In genomic region chr3:52115421-52115820, GRCm38 (mm10) we compare ENCODE assay signal across 23 mouse cellular contexts. TPM values are rescaled to one million over a fixed set of nuclear protein-coding genes. Genes with fewer than 3 reads are reported as not detected.
A peak's percentile ranks its signal among the peaks of the same experiment; 100 is the strongest.
DNase-seq lines count a peak whose midpoint lies in the region; ATAC-seq and TF ChIP-seq lines count a peak whose summit lies in the region.
"Had no signal": no experiment of that assay in that cellular context is flagged by ENCODE, and none has a peak within 500 bp of the region (broad histone marks: within the 10 kb centered on the region; RNA-seq: fewer than 3 reads in every experiment).

No protein-coding gene starts in this region.

- DNase-seq in gastrocnemius, adult 18-20 months (ENCODE audit: low spot score) = peak; percentile 9
- DNase-seq in gastrocnemius, postnatal 14 days = no peak
- DNase-seq in kidney, adult 2 months = peak; percentile 12
- no peak for DNase-seq in kidney, postnatal 14 days
- peak; percentile 14 for DNase-seq in 3T3-L1 (ENCODE audit: low read depth, low spot score)
- peak; percentile 15 for DNase-seq in brain, adult 2 months (ENCODE audit: low read depth, low spot score)
- DNase-seq: adrenal gland, postnatal 25 days; cerebellum, adult 11-12 months; cerebellum, postnatal 25 days; embryo, embryonic 11 days; kidney, adult 9 months; kidney, postnatal 25 days; lung, embryonic 14.5 days; thymus, postnatal 36 days had no signal

- H3K4me3 ChIP-seq in kidney, adult 2 months (ENCODE audit: insufficient read depth, low read depth, low read length) = no peak overlapping the region
- H3K4me3 ChIP-seq: embryonic facial prominence, embryonic 15.5 days; heart, embryonic 15.5 days; layer of hippocampus, adult 2 months; limb, embryonic 15.5 days; midbrain, embryonic 15.5 days; stomach, embryonic 15.5 days had no signal

- no peak for ATAC-seq in megakaryocyte progenitor cell, adult 5-6 weeks (replicated peaks; ENCODE audit: poor library complexity)
- ATAC-seq: forebrain, embryonic 14.5 days; midbrain, embryonic 15.5 days had no signal

- no peak for TF ChIP-seq POLR2A in kidney, adult 2 months (IDR thresholded peaks at IDR 0.05; ENCODE audit: low read depth, low read length)

- WGBS in kidney, adult 2 months = 68% methylated on average over 9 of the region's 9 CpGs

- intact Hi-C loops in gastrocnemius, postnatal 14 days (cut with DNase I; ENCODE audit: low total_unique reads) = no loop called here

- H3K27ac ChIP-seq in kidney, adult 2 months (ENCODE audit: insufficient read depth, low read depth, low read length) = no peak overlapping the region
- H3K27ac ChIP-seq: embryonic facial prominence, embryonic 15.5 days; heart, embryonic 15.5 days; layer of hippocampus, adult 2 months; limb, embryonic 15.5 days; liver, embryonic 14.5 days; midbrain, embryonic 15.5 days; stomach, embryonic 15.5 days had no signal

- no peaks in the 10 kb centered on the region for H3K4me1 ChIP-seq in kidney, adult 2 months (ENCODE audit: control insufficient read depth, insufficient read depth, low read length)
- H3K4me1 ChIP-seq: heart, embryonic 15.5 days; midbrain, embryonic 15.5 days; stomach, embryonic 15.5 days had no signal

- TF ChIP-seq CTCF in kidney, adult 2 months (conservative IDR thresholded peaks at IDR 0.05; ENCODE audit: insufficient read depth, insufficient read length, low read depth, low read length) = no peak

- H3K36me3 ChIP-seq in kidney, adult 2 months (ENCODE audit: control insufficient read depth, insufficient read depth, low read length) = no peaks in the 10 kb centered on the region
- H3K36me3 ChIP-seq: embryonic facial prominence, embryonic 15.5 days; heart, embryonic 15.5 days; limb, embryonic 15.5 days; midbrain, embryonic 15.5 days; stomach, embryonic 15.5 days had no signal

- H3K27me3 ChIP-seq in kidney, adult 2 months (replicated peaks; ENCODE audit: control insufficient read depth, insufficient read depth, low read length) = no peaks in the 10 kb centered on the region
- H3K27me3 ChIP-seq: embryonic facial prominence, embryonic 15.5 days; heart, embryonic 15.5 days; limb, embryonic 15.5 days; midbrain, embryonic 15.5 days; stomach, embryonic 15.5 days had no signal

RNA-seq across cellular contexts. Expression of gene Maml3, which starts 10.5 kb away (rescaled TPM):
- total RNA-seq in gastrocnemius, adult 18-20 months (2021) = 1 to 10 TPM; 2.3 to 2.6 TPM
- 1 to 10 TPM; 3.3 to 3.5 TPM for total RNA-seq in gastrocnemius, postnatal 14 days (2021)
- polyA plus RNA-seq in kidney, adult 2 months (2012; rRNA removed) = 3.6 and 3.7 TPM in 2 replicates
- total RNA-seq in megakaryocyte progenitor cell, adult 5-6 weeks (2015) = 7.8 and 9.5 TPM in 2 replicates
- total RNA-seq in megakaryocyte progenitor cell, adult 5-6 weeks (2017) = 5.9 and 7.9 TPM in 2 replicates

Comparison
In these comparisons a context has a peak if more than half of its experiments do, and no peak if none do; other contexts are left out.
1. DNase-seq: peak in gastrocnemius, adult 18-20 months (single experiment), kidney, adult 2 months (single experiment), 3T3-L1 (single experiment) and brain, adult 2 months (single experiment); none in gastrocnemius, postnatal 14 days (single experiment) and kidney, postnatal 14 days (single experiment).